Mouse (Mus musculus) midbrain, embryonic 12.5 days (tissue): Measurements from ENCODE around the gene Lmntd1. TPM values are rescaled to one million over a fixed set of nuclear protein-coding genes. Genes with fewer than 3 reads are reported as not detected.

ENCODE experiments used
- ATAC-seq: fragments of 200-750 bp; cut with Nextera tagmentation; 2 replicates; pipeline ENCODE4 v1.8.0; 2017; ENCODE audit warnings: low read depth, moderate TSS enrichment, moderate library complexity; ENCODE audit not compliant: low FRiP score
- H3K27ac ChIP-seq: fragments of 300-500 bp; sonication (generic); replicated peaks from 2 replicates; pipeline ENCODE4 v1.5.1; 2016; ENCODE audit warnings: mild to moderate bottlenecking
- H3K27me3 ChIP-seq: fragments of 300-500 bp; sonication (generic); 2 replicates; pipeline ENCODE4 v1.6.1; 2016; ENCODE audit warnings: mild to moderate bottlenecking
- H3K36me3 ChIP-seq: fragments of 300-500 bp; sonication (generic); 2 replicates; pipeline ENCODE4 v1.6.1; 2016
- H3K4me1 ChIP-seq: fragments of 300-500 bp; sonication (generic); 2 replicates; pipeline ENCODE4 v1.6.1; 2016
- H3K4me2 ChIP-seq: fragments of 300-500 bp; sonication (generic); replicated peaks from 2 replicates; pipeline ENCODE4 v1.6.1; 2016; ENCODE audit warnings: mild to moderate bottlenecking, moderate library complexity
- H3K4me3 ChIP-seq: fragments of 300-500 bp; sonication (generic); 2 replicates; pipeline ENCODE4 v1.5.1; 2016; ENCODE audit warnings: mild to moderate bottlenecking
- H3K9ac ChIP-seq: fragments of 300-500 bp; sonication (generic); replicated peaks from 2 replicates; pipeline ENCODE4 v1.6.1; 2016; ENCODE audit warnings: mild to moderate bottlenecking, moderate library complexity
- H3K9me3 ChIP-seq: fragments of 300-500 bp; sonication (generic); 2 replicates; pipeline ENCODE4 v1.6.1; 2016; ENCODE audit warnings: mild to moderate bottlenecking
- WGBS: fragments of 180-500 bp; shearing (Covaris S2); methylation state at CpG from one replicate; pipeline ENCODE4 v1.1.7; 2016; 5-methylcytosine and 5-hydroxymethylcytosine counted together
- polyA plus RNA-seq: library from polyadenylated mRNA; unstranded; fragments of >200 nt; fragmentation: Nextera tagmentation; extraction: Ambion mirVana; gene quantifications from 2 replicates; pipeline ENCODE4 v1.2.1, GENCODE M21; 2016

Gene Lmntd1
- polyA plus RNA-seq, 1 experiment from 2014 or later: 0.46 TPM

GRCm38 (mm10) chr6:145550993-145551392, 63.1 kb downstream of the Lmntd1 start:
- ATAC-seq: no peak
- no peak overlapping the region for H3K4me2 ChIP-seq
- H3K4me3 ChIP-seq: no peak overlapping the region
- no peaks in the 10 kb centered on the region for H3K27me3 ChIP-seq
- no peaks in the 10 kb centered on the region for H3K9me3 ChIP-seq
- H3K36me3 ChIP-seq: no peaks in the 10 kb centered on the region
- no peak overlapping the region for H3K27ac ChIP-seq
- peaks cover 2% of the 10 kb centered on the region; the same call in 1 of the 2 replicates for H3K4me1 ChIP-seq
- WGBS: 86% methylated on average over 5 of the region's 5 CpGs
- H3K9ac ChIP-seq: no peak overlapping the region

- WGBS: 22% methylated on average over 13 of the region's 13 CpGs
- no peaks in the 10 kb centered on the region for H3K27me3 ChIP-seq
- H3K4me1 ChIP-seq: peaks cover 4% of the 10 kb centered on the region; the same call in 1 of the 2 replicates
- H3K36me3 ChIP-seq: no peaks in the 10 kb centered on the region
- no peak overlapping the region for H3K9ac ChIP-seq
- H3K4me2 ChIP-seq: no peak overlapping the region
- peak; percentile 74 for ATAC-seq
- no peak overlapping the region for H3K4me3 ChIP-seq
- peaks cover 9% of the 10 kb centered on the region for H3K9me3 ChIP-seq
- H3K27ac ChIP-seq: no peak overlapping the region
Measured at GRCm38 (mm10) chr6:145545927-145546641, 68.0 kb downstream of the Lmntd1 start.

GRCm38 (mm10) chr6:145544838-145545237, 69.3 kb downstream of the Lmntd1 start:
- H3K36me3 ChIP-seq: no peaks in the 10 kb centered on the region
- H3K27me3 ChIP-seq: no peaks in the 10 kb centered on the region
- no peak for ATAC-seq
- peaks cover 4% of the 10 kb centered on the region; the same call in 1 of the 2 replicates for H3K4me1 ChIP-seq
- 0 out of 2 replicates have a peak overlapping the region, but pooled peaks have one; percentile 10 for H3K27ac ChIP-seq
- H3K4me2 ChIP-seq: no peak overlapping the region
- WGBS: 95% methylated on average over 2 of the region's 2 CpGs
- no peak overlapping the region for H3K4me3 ChIP-seq
- H3K9ac ChIP-seq: no peak overlapping the region
- H3K9me3 ChIP-seq: peaks cover 9% of the 10 kb centered on the region

GRCm38 (mm10) chr6:145544304-145544703, 69.8 kb downstream of the Lmntd1 start:
- no peaks in the 10 kb centered on the region for H3K36me3 ChIP-seq
- no peak overlapping the region for H3K9ac ChIP-seq
- H3K4me2 ChIP-seq: no peak overlapping the region
- H3K27me3 ChIP-seq: no peaks in the 10 kb centered on the region
- peak; percentile 48; the same call in 1 of the 2 replicates for ATAC-seq
- 70% methylated on average over 12 of the region's 12 CpGs for WGBS
- peaks cover 9% of the 10 kb centered on the region for H3K9me3 ChIP-seq
- H3K4me3 ChIP-seq: no peak overlapping the region
- peaks cover 4% of the 10 kb centered on the region; the same call in 1 of the 2 replicates for H3K4me1 ChIP-seq
- H3K27ac ChIP-seq: 0 out of 2 replicates have a peak overlapping the region, but pooled peaks have one; percentile 10

GRCm38 (mm10) chr6:145539568-145539859, 74.6 kb downstream of the Lmntd1 start:
- no peaks in the 10 kb centered on the region for H3K36me3 ChIP-seq
- H3K9ac ChIP-seq: no peak overlapping the region
- no peaks in the 10 kb centered on the region for H3K27me3 ChIP-seq
- no peak for ATAC-seq
- 45% methylated on average over 6 of the region's 6 CpGs for WGBS
- H3K27ac ChIP-seq: no peak overlapping the region
- peaks cover 9% of the 10 kb centered on the region for H3K9me3 ChIP-seq
- no peak overlapping the region for H3K4me3 ChIP-seq
- no peak overlapping the region for H3K4me2 ChIP-seq
- H3K4me1 ChIP-seq: no peaks in the 10 kb centered on the region

GRCm38 (mm10) chr6:145538787-145539567, 75.1 kb downstream of the Lmntd1 start:
- H3K27ac ChIP-seq: no peak overlapping the region
- H3K4me1 ChIP-seq: no peaks in the 10 kb centered on the region
- no peak overlapping the region for H3K9ac ChIP-seq
- 45% methylated on average over 11 of the region's 11 CpGs for WGBS
- H3K4me2 ChIP-seq: no peak overlapping the region
- no peak overlapping the region for H3K4me3 ChIP-seq
- H3K27me3 ChIP-seq: no peaks in the 10 kb centered on the region
- ATAC-seq: no peak
- H3K9me3 ChIP-seq: peaks cover 9% of the 10 kb centered on the region
- no peaks in the 10 kb centered on the region for H3K36me3 ChIP-seq

GRCm38 (mm10) chr6:145530464-145530863, 83.7 kb downstream of the Lmntd1 start:
- no peak overlapping the region for H3K27ac ChIP-seq
- H3K27me3 ChIP-seq: no peaks in the 10 kb centered on the region
- no peak overlapping the region for H3K4me2 ChIP-seq
- no peak overlapping the region for H3K9ac ChIP-seq
- H3K9me3 ChIP-seq: no peaks in the 10 kb centered on the region
- 72% methylated on average over 3 of the region's 3 CpGs for WGBS
- no peaks in the 10 kb centered on the region for H3K4me1 ChIP-seq
- no peak for ATAC-seq
- no peak overlapping the region for H3K4me3 ChIP-seq
- H3K36me3 ChIP-seq: no peaks in the 10 kb centered on the region

- WGBS: 95% methylated on average over 9 of the region's 9 CpGs
- Histone ChIP-seq H3K27ac (no peak overlapping the region), H3K4me1 (no peaks in the 10 kb centered on the region), H3K4me2 (no peak overlapping the region), H3K4me3 (no peak overlapping the region), H3K9ac (no peak overlapping the region), H3K36me3 (no peaks in the 10 kb centered on the region), H3K9me3 (0 out of 2 replicates have a peak, but pooled peaks cover 3% of the 10 kb centered on the region), H3K27me3 (no peaks in the 10 kb centered on the region)
- no peak for ATAC-seq
Measured at GRCm38 (mm10) chr6:145523337-145523736, 90.8 kb downstream of the Lmntd1 start.

- 82% methylated on average over 12 of the region's 12 CpGs for WGBS
- no peak overlapping the region for H3K4me2 ChIP-seq
- no peak overlapping the region for H3K27ac ChIP-seq
Measured at GRCm38 (mm10) chr6:145522617-145523016, 91.5 kb downstream of the Lmntd1 start.

GRCm38 (mm10) chr6:145517002-145517401, 97.1 kb downstream of the Lmntd1 start:
- Histone ChIP-seq H3K27ac (no peak overlapping the region), H3K36me3 (no peaks in the 10 kb centered on the region), H3K27me3 (no peaks in the 10 kb centered on the region), H3K9me3 (0 out of 2 replicates have a peak, but pooled peaks cover 3% of the 10 kb centered on the region), H3K9ac (no peak overlapping the region), H3K4me3 (no peak overlapping the region), H3K4me2 (no peak overlapping the region), H3K4me1 (peaks cover 7% of the 10 kb centered on the region; the same call in 1 of the 2 replicates)
- 34% methylated on average over 10 of the region's 10 CpGs for WGBS
- peak; percentile 84 for ATAC-seq

More at GRCm38 (mm10) chr6:145522617-145523016, 91.5 kb downstream of the Lmntd1 start:
- Histone ChIP-seq H3K27me3 (no peaks in the 10 kb centered on the region), H3K36me3 (no peaks in the 10 kb centered on the region), H3K4me3 (no peak overlapping the region), H3K4me1 (no peaks in the 10 kb centered on the region), H3K9ac (no peak overlapping the region), H3K9me3 (0 out of 2 replicates have a peak, but pooled peaks cover 3% of the 10 kb centered on the region)
- no peak for ATAC-seq

GRCm38 (mm10) chr6:145515859-145516581, 98.1 kb downstream of the Lmntd1 start:
- H3K4me3 ChIP-seq: no peak overlapping the region
- no peaks in the 10 kb centered on the region for H3K36me3 ChIP-seq
- no peaks in the 10 kb centered on the region for H3K27me3 ChIP-seq
- WGBS: 75% methylated on average over 10 of the region's 10 CpGs
- no peak overlapping the region for H3K27ac ChIP-seq
- H3K4me1 ChIP-seq: peaks cover 7% of the 10 kb centered on the region; the same call in 1 of the 2 replicates
- H3K9ac ChIP-seq: no peak overlapping the region
- no peak for ATAC-seq
- no peak overlapping the region for H3K4me2 ChIP-seq
- H3K9me3 ChIP-seq: 0 out of 2 replicates have a peak, but pooled peaks cover 3% of the 10 kb centered on the region
